Mouse (Mus musculus) lung, postnatal 0 days (tissue): ENCODE data around the gene Papln. TPM values are rescaled to one million over a fixed set of nuclear protein-coding genes. Genes with fewer than 3 reads are reported as not detected.

Experiments
- ATAC-seq: fragments of 200-750 bp; cut with Nextera tagmentation; 2 replicates; pipeline ENCODE4 v1.8.0; 2017; ENCODE audit warnings: moderate library complexity
- DNase-seq: peaks from one replicate; pipeline ENCODE4 v3.0.0-alpha.2; 2016; ENCODE audit warnings: low spot score
- H3K27ac ChIP-seq: fragments of 300-500 bp; sonication (generic); 2 replicates; pipeline ENCODE4 v1.5.1; 2014; ENCODE audit warnings: antibody characterized with exemption, mild to moderate bottlenecking, low read length, mixed read lengths
- H3K27me3 ChIP-seq: fragments of 300-500 bp; sonication (generic); replicated peaks from 2 replicates; pipeline ENCODE4 v1.6.1; 2014; ENCODE audit warnings: low read length, mixed read lengths; ENCODE audit not compliant: insufficient read depth
- H3K36me3 ChIP-seq: fragments of 300-500 bp; sonication (generic); 2 replicates; pipeline ENCODE4 v1.6.1; 2014; ENCODE audit warnings: low read length, mixed read lengths; ENCODE audit not compliant: insufficient read depth
- H3K4me1 ChIP-seq: fragments of 300-500 bp; sonication (generic); 2 replicates; pipeline ENCODE4 v1.6.1; 2014; ENCODE audit warnings: antibody characterized with exemption, low read depth, low read length, mixed read lengths; ENCODE audit not compliant: insufficient read depth
- H3K4me2 ChIP-seq: fragments of 300-500 bp; sonication (generic); replicated peaks from 2 replicates; pipeline ENCODE4 v1.6.1; 2014; ENCODE audit warnings: low read depth, mild to moderate bottlenecking, low read length, moderate library complexity, mixed read lengths
- H3K4me3 ChIP-seq: fragments of 300-500 bp; sonication (generic); 2 replicates; pipeline ENCODE4 v1.5.1; 2014; ENCODE audit warnings: low read depth, low read length
- H3K9ac ChIP-seq: fragments of 300-500 bp; sonication (generic); replicated peaks from 2 replicates; pipeline ENCODE4 v1.6.1; 2014; ENCODE audit warnings: low read depth, mild to moderate bottlenecking
- H3K9me3 ChIP-seq: fragments of 300-500 bp; sonication (generic); 2 replicates; pipeline ENCODE4 v1.6.1; 2016; ENCODE audit warnings: low read length, mixed read lengths
- CTCF ChIP-seq: IDR thresholded peaks from 2 replicates; pipeline ENCODE4 v1.5.1; 2016; ENCODE audit warnings: antibody characterized with exemption, mild to moderate bottlenecking
- EP300 ChIP-seq: IDR thresholded peaks from 2 replicates; pipeline ENCODE4 v1.6.1; 2016; ENCODE audit warnings: antibody characterized with exemption, mild to moderate bottlenecking, control low read depth
- WGBS: fragments of 180-500 bp; shearing (Covaris S2); extraction: QIAGEN DNeasy Blood & Tissue Kit; methylation state at CpG from one replicate; pipeline ENCODE4 v1.1.7; 2014; 5-methylcytosine and 5-hydroxymethylcytosine counted together
- polyA plus RNA-seq: library from polyadenylated mRNA; unstranded; fragments of >200 nt; fragmentation: Nextera tagmentation; extraction: Ambion mirVana; gene quantifications from 2 replicates; pipeline ENCODE4 v1.2.1, GENCODE M21; 2015

The Papln gene
- polyA plus RNA-seq, 1 experiment from 2014 or later: 0.29 TPM

DNA sequence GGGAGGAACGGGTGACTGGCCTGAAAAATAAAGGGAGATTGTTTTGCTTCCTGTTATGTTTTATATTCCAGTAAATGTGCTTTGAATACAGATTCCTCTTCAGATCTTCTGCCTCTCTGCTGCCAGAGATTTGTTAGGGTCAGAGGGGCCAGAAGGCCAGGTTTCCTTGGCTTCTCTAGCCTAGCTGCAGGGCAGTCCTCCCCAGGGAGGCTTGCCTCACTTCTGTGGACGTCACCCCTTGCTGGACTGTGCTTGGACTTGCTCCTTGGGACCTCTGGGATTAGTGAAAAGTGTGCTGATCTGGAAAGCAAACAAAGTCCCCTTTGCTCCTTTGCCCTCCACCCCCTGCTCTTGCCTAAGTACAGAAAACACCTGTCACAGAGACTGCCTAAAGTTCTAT is 31.6 kb downstream of the Papln start:
- Histone ChIP-seq H3K9me3 (no peaks in the 10 kb centered on the region), H3K27me3 (no peaks in the 10 kb centered on the region), H3K9ac (no peak overlapping the region), H3K4me3 (no peak overlapping the region), H3K4me1 (no peaks in the 10 kb centered on the region), H3K27ac (no peak overlapping the region), H3K36me3 (peaks cover 29% of the 10 kb centered on the region), H3K4me2 (no peak overlapping the region)
- TF ChIP-seq CTCF (no peak), EP300 (no peak)
- 56% methylated on average over 2 of the region's 2 CpGs for WGBS
- ATAC-seq (no peak), DNase-seq (no peak)

DNA sequence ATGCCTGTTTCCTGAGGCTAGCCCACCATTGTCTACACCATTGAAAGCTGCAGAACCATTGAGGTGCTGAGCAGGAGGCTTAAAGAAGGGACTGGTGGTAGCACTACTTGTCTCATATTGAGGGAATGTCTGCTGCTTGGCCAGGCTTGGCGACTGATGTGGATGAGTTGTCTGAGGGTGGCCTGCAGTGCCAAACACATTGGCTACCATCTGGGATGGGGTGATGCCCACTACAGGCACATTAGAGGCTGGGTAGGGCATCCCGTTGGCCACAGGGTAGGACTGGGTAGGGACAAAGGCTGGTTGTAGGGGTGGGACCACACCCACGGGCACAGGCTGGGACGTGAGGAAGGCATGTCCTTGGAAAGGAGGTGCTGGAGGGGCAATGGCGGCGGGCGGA is 32.2 kb downstream of the Papln start:
- H3K36me3 ChIP-seq: peaks cover 34% of the 10 kb centered on the region
- no peak for TF ChIP-seq EP300
- no peak for TF ChIP-seq CTCF

DNA sequence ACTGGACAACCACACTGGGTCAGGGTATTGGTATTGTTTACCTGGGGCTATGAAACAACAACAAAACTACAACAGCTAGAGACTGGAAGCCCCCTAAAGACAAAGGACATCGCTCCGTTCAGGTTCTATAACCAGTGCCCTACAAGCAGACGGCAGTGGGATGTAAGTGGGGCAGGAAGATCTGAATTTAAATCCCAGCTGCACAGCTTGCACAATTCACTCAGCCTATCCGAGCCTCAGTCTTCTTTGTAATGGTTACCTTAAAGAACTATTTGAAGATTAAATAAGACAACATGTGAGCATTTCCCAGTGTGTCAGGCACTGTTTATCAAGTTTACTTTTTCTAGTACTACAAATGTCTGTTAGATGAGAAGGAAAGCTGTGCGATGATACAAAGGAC is 34.9 kb downstream of the Papln start:
- Histone ChIP-seq H3K27me3 (no peaks in the 10 kb centered on the region), H3K4me3 (no peak overlapping the region), H3K36me3 (peaks cover 46% of the 10 kb centered on the region), H3K4me2 (no peak overlapping the region), H3K9ac (no peak overlapping the region), H3K9me3 (no peaks in the 10 kb centered on the region), H3K27ac (no peak overlapping the region), H3K4me1 (no peaks in the 10 kb centered on the region)
- ATAC-seq (no peak), DNase-seq (no peak)
- WGBS: 92% methylated on average over 5 of the region's 5 CpGs
- no peak for TF ChIP-seq EP300
- TF ChIP-seq CTCF: no peak

More for the DNA sequence above, 32.2 kb downstream of the Papln start:
- H3K4me1 ChIP-seq: no peaks in the 10 kb centered on the region
- no peak overlapping the region for H3K4me3 ChIP-seq
- no peaks in the 10 kb centered on the region for H3K27me3 ChIP-seq
- H3K9ac ChIP-seq: no peak overlapping the region
- no peak overlapping the region for H3K27ac ChIP-seq
- DNase-seq (no peak), ATAC-seq (no peak)
- no peaks in the 10 kb centered on the region for H3K9me3 ChIP-seq
- H3K4me2 ChIP-seq: no peak overlapping the region
- 88% methylated on average over 7 of the region's 7 CpGs for WGBS

DNA sequence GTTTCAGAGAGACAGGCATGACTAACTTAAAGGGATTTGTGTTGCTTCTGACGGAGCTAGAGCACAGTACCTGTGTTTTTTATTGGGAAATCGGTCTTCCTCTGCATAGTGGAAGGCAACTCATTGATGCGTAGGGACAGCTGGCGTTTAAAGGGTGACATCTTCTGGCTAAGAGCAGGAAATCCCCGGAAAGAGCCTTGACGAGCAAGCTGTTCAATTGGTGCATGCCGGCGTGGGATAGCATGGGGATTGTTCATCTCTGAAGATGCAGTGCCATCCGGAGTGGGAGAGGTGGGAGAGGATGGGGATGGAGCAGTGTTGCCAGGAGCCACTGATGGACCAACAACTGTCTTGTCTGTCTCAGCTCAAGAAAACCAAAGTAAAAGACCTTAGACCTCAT is 37.5 kb downstream of the Papln start:
- H3K27ac ChIP-seq: no peak overlapping the region
- TF ChIP-seq CTCF (no peak), EP300 (no peak)
- no peak for ATAC-seq
- H3K27me3 ChIP-seq: no peaks in the 10 kb centered on the region
- DNase-seq: no peak
- H3K36me3 ChIP-seq: peaks cover 59% of the 10 kb centered on the region
- no peak overlapping the region for H3K9ac ChIP-seq
- no peaks in the 10 kb centered on the region for H3K9me3 ChIP-seq
- H3K4me2 ChIP-seq: no peak overlapping the region
- H3K4me1 ChIP-seq: no peaks in the 10 kb centered on the region
- no peak overlapping the region for H3K4me3 ChIP-seq
- WGBS: 67% methylated on average over 9 of the region's 9 CpGs

DNA sequence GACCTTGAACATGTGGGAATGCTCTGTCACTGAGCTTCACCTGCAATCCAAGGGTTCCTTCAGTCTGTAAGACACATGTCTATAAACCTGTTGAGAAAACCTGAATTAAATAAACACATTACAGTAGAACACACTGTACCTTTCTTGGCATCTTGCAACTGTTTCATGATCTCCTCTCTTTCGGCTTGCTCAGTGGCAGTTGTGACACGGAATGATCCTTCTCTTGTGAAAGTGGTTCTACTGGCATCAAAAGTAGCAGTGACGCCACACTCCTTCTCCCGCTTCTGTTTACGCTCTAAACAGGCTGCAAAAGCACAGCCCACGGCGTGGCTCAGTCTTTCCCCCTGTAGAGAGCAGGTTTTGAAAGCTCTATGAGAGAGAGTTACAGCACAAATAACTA is 40.2 kb downstream of the Papln start:
- peaks cover 63% of the 10 kb centered on the region for H3K36me3 ChIP-seq
- H3K4me2 ChIP-seq: no peak overlapping the region
- DNase-seq: no peak
- ATAC-seq: no peak
- TF ChIP-seq EP300 (no peak), CTCF (no peak)
- WGBS: 89% methylated on average over 7 of the region's 7 CpGs
- H3K9me3 ChIP-seq: no peaks in the 10 kb centered on the region
- no peaks in the 10 kb centered on the region for H3K4me1 ChIP-seq
- no peak overlapping the region for H3K27ac ChIP-seq
- H3K9ac ChIP-seq: no peak overlapping the region
- H3K27me3 ChIP-seq: no peaks in the 10 kb centered on the region
- H3K4me3 ChIP-seq: no peak overlapping the region

DNA sequence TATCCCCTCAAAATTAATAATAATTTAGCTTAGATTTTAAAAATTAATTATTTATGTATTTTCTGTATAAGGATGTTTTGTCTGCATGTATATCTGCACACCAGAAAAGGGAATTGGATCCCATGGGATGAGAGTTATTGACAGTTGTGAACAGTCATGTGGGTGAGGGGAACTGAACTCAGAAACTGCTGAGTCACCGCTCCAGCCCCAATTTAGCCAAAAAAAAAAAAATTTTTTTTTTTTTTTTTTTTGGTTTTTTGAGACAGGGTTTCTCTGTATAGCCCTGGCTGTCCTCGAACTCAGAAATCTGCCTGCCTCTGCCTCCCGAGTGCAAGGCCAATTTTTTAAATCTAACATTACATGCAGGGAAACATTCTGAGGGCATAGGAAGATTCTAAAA is 48.5 kb downstream of the Papln start:
- H3K36me3 ChIP-seq: peaks cover 3% of the 10 kb centered on the region
- no peak overlapping the region for H3K27ac ChIP-seq
- H3K4me3 ChIP-seq: no peak overlapping the region
- 91% methylated on average over 3 of the region's 3 CpGs for WGBS
- no peak overlapping the region for H3K4me2 ChIP-seq
- H3K27me3 ChIP-seq: no peaks in the 10 kb centered on the region
- H3K9ac ChIP-seq: no peak overlapping the region
- no peaks in the 10 kb centered on the region for H3K4me1 ChIP-seq
- TF ChIP-seq EP300: no peak
- TF ChIP-seq CTCF: no peak
- no peaks in the 10 kb centered on the region for H3K9me3 ChIP-seq
- DNase-seq (no peak), ATAC-seq (no peak)

DNA sequence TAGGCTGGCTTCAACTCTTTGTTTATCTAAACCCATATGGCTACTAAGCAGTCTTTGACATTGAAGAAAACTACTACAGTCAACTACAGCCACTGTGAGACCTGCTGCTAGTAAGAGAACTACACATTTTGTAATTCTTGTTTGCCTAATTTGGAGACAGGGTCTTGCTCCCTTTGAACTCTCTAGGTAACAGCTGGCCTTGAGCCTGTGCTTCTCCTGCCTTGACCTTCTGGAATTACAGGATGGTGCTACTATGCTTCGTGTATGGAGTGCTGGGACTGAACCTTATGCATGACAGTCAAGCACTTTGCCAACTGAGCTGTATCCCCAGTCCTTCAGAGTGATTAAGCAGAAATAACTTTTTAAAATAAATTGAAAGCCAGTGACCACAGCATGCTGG is 53.2 kb downstream of the Papln start:
- WGBS: 72% methylated on average over 1 of the region's 1 CpGs
- no peak overlapping the region for H3K4me3 ChIP-seq
- no peak for ATAC-seq
- no peak for DNase-seq
- no peaks in the 10 kb centered on the region for H3K4me1 ChIP-seq
- no peak overlapping the region for H3K4me2 ChIP-seq
- no peak for TF ChIP-seq CTCF
- TF ChIP-seq EP300: no peak
- H3K27me3 ChIP-seq: no peaks in the 10 kb centered on the region
- H3K27ac ChIP-seq: no peak overlapping the region
- H3K9me3 ChIP-seq: no peaks in the 10 kb centered on the region
- no peaks in the 10 kb centered on the region for H3K36me3 ChIP-seq
- no peak overlapping the region for H3K9ac ChIP-seq
